Mouse (Mus musculus) brain, adult 2 months (tissue): ENCODE measurements at regions not wholly inside any gene's neighbourhood (a gene's known extent, or its start where the extent isn't known, plus 50 kb on each side); places are given as distances from the start of the nearest gene placed in this dataset.

Experiments used
- DNase-seq: peaks from one replicate; pipeline ENCODE4 v3.0.0; 2011; ENCODE audit warnings: low read depth, low spot score

- DNase-seq, result no peak
Observed at GRCm38 (mm10) chr4:56483708-56484107, 256.2 kb upstream of the Gm26657 start.

GRCm38 (mm10) chr4:56456788-56457187 is 283.1 kb upstream of the Gm26657 start:
- DNase-seq, result no peak

GRCm38 (mm10) chr4:56421575-56421974 is 318.3 kb upstream of the Gm26657 start:
- DNase-seq, result no peak

- DNase-seq, result peak; percentile 3
Observed at GRCm38 (mm10) chr4:56419122-56419913, 320.6 kb upstream of the Gm26657 start.

GRCm38 (mm10) chr4:56411024-56411636 is 328.7 kb upstream of the Gm26657 start:
- peak; percentile 19 for DNase-seq

- DNase-seq, result no peak
Observed at GRCm38 (mm10) chr4:56393793-56394192, 346.1 kb upstream of the Gm26657 start.

GRCm38 (mm10) chr4:56387051-56387450 is 352.8 kb upstream of the Gm26657 start:
- no peak for DNase-seq

GRCm38 (mm10) chr4:56375745-56376144 is 364.1 kb upstream of the Gm26657 start:
- peak; percentile 56 for DNase-seq

GRCm38 (mm10) chr4:56374466-56374865 is 365.4 kb upstream of the Gm26657 start:
- no peak for DNase-seq

- peak; percentile 22 for DNase-seq
Observed at GRCm38 (mm10) chr4:56373746-56374145, 366.1 kb upstream of the Gm26657 start.

- DNase-seq, result no peak
Observed at GRCm38 (mm10) chr4:56373167-56373566, 366.7 kb upstream of the Gm26657 start.

GRCm38 (mm10) chr4:56372711-56373110 is 367.2 kb upstream of the Gm26657 start:
- DNase-seq, result peak; percentile 14

- no peak for DNase-seq
Observed at GRCm38 (mm10) chr4:56364594-56364993, 375.3 kb upstream of the Gm26657 start.

GRCm38 (mm10) chr4:56362121-56362520 is 377.7 kb upstream of the Gm26657 start:
- peak; percentile 31 for DNase-seq

GRCm38 (mm10) chr4:56349216-56349615 is 390.7 kb upstream of the Gm26657 start:
- no peak for DNase-seq

- no peak for DNase-seq
Observed at GRCm38 (mm10) chr4:56325156-56325555, 414.7 kb upstream of the Gm26657 start.

GRCm38 (mm10) chr4:56319134-56319533 is 420.7 kb upstream of the Gm26657 start:
- no peak for DNase-seq

GRCm38 (mm10) chr4:56305664-56306330 is 434.1 kb upstream of the Gm26657 start:
- DNase-seq, result no peak

- no peak for DNase-seq
Observed at GRCm38 (mm10) chr4:56304275-56304674, 435.6 kb upstream of the Gm26657 start.

- no peak for DNase-seq
Observed at GRCm38 (mm10) chr4:56287980-56288379, 451.9 kb upstream of the Gm26657 start.

GRCm38 (mm10) chr4:56284490-56284889 is 455.4 kb upstream of the Gm26657 start:
- DNase-seq, result peak; percentile 3

GRCm38 (mm10) chr4:56275836-56276235 is 464.0 kb upstream of the Gm26657 start:
- peak; percentile 29 for DNase-seq

- DNase-seq, result no peak
Observed at GRCm38 (mm10) chr4:56271390-56271789, 468.5 kb upstream of the Gm26657 start.
